8 mouse cellular contexts compared by ENCODE assay signal in the genomic region with DNA sequence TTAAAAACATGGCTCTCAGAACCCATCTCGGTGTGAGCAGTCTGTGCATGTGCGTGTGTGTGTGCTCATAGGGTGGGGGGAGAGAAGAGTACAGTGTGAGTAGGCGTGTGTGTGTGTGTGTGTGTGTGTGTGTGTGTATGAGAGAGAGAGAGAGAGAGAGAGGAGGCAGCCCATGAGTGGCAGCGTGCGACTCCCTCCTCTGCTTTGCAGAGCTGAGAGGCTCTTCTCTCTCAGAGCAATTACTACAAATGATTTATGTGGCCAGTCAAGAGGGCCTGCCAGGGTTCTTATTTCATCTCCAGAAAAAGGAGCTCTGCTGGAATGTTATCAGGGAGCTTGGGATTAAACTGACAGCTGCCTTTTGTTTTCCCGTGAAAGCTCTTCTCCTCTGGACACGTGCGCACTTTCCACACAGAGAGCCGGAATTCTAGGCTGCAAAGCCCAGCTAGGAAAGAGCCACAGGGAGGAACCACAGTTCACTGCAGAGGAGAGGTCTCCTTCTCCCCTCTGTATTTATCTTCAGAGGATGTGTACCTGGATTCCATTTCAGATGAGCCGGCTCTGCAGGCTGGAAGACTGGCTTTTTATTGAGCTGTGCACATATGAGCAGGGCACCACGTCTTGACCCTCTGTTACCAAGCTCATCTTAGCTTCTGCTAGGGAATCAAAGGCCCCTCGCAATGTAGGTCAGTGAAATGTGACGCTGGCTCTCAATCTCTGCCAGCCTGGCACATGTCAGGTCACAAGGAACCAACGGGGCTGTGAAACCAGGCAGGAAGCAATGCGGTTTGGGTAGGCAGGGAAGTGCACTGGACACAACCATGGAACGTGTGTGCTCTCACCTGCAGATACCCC.
DNase-seq lines count a peak whose midpoint lies in the region; ATAC-seq and TF ChIP-seq lines count a peak whose summit lies in the region.

No protein-coding gene starts in this region.

- no peaks in the 10 kb centered on the region for H3K36me3 ChIP-seq in forebrain, postnatal 0 days (ENCODE audit: insufficient read depth)
- no peaks in the 10 kb centered on the region for H3K36me3 ChIP-seq in intestine, embryonic 15.5 days
- H3K36me3 ChIP-seq in midbrain, embryonic 15.5 days (replicated peaks): no peaks in the 10 kb centered on the region

- ATAC-seq in forebrain, postnatal 0 days: peak; percentile 82
- peak; percentile 59 for ATAC-seq in intestine, embryonic 15.5 days
- peak; percentile 86 for ATAC-seq in midbrain, embryonic 15.5 days (replicated peaks)

- H3K9me3 ChIP-seq in forebrain, postnatal 0 days (ENCODE audit: low read length): no peaks in the 10 kb centered on the region
- H3K9me3 ChIP-seq in intestine, embryonic 15.5 days: no peaks in the 10 kb centered on the region
- no peaks in the 10 kb centered on the region for H3K9me3 ChIP-seq in midbrain, embryonic 15.5 days

- no peak overlapping the region; the same call in 1 of the 2 replicates for H3K9ac ChIP-seq in forebrain, postnatal 0 days
- H3K9ac ChIP-seq in intestine, embryonic 15.5 days: no peak overlapping the region
- H3K9ac ChIP-seq in midbrain, embryonic 15.5 days: 0 out of 2 replicates have a peak overlapping the region, but pooled peaks have one; percentile 5

- peak; percentile 39 to 72 for DNase-seq in adrenal gland, adult (ENCODE audit: inconsistent age in 2 of 2, low spot score in 1 of 2)
- no peak for DNase-seq in adrenal gland, adult 8-10 months
- peak; percentile 62 to 72 for DNase-seq in cerebellum, adult 2 months
- peak; percentile 51 for DNase-seq in forebrain, postnatal 0 days
- DNase-seq in urinary bladder, postnatal 25 days (ENCODE audit: low spot score): no peak
- no peak for DNase-seq in ovary, postnatal 36 days (ENCODE audit: low spot score)

- H3K4me2 ChIP-seq in forebrain, postnatal 0 days (ENCODE audit: low read depth): no peak overlapping the region
- H3K4me2 ChIP-seq in intestine, embryonic 15.5 days (replicated peaks): peak overlapping the region; percentile 9; the same call in 1 of the 2 replicates
- H3K4me2 ChIP-seq in midbrain, embryonic 15.5 days: no peak overlapping the region

- no peak for TF ChIP-seq CTCF in cerebellum, adult 2 months (IDR thresholded peaks at IDR 0.05; ENCODE audit: borderline replicate concordance, insufficient read depth, low read depth, low read length)
- TF ChIP-seq CTCF in forebrain, postnatal 0 days (IDR thresholded peaks at IDR 0.05; ENCODE audit: low read depth): no peak

- no peak overlapping the region for H3K4me3 ChIP-seq in cerebellum, adult 2 months (replicated peaks; ENCODE audit: insufficient read depth, low read depth, low read length)
- no peak overlapping the region for H3K4me3 ChIP-seq in forebrain, postnatal 0 days (ENCODE audit: low read depth, low read length)
- H3K4me3 ChIP-seq in intestine, embryonic 15.5 days (replicated peaks): no peak overlapping the region
- no peak overlapping the region for H3K4me3 ChIP-seq in midbrain, embryonic 15.5 days

- TF ChIP-seq POLR2A in cerebellum, adult 2 months (IDR thresholded peaks at IDR 0.05; ENCODE audit: borderline replicate concordance, insufficient read depth, low read length): no peak

- H3K27ac ChIP-seq in cerebellum, adult 2 months (ENCODE audit: insufficient read depth, low read length): peak overlapping the region; percentile 81
- peak overlapping the region; percentile 37 for H3K27ac ChIP-seq in forebrain, postnatal 0 days (ENCODE audit: low read depth, low read length)
- no peak overlapping the region for H3K27ac ChIP-seq in intestine, embryonic 15.5 days
- peak overlapping the region; percentile 83 for H3K27ac ChIP-seq in midbrain, embryonic 15.5 days

- WGBS in cerebellum, adult 2 months: 18% methylated on average over 16 of the region's 16 CpGs
- WGBS in forebrain, postnatal 0 days: 19% methylated on average over 16 of the region's 16 CpGs
- WGBS in intestine, embryonic 15.5 days: 18% methylated on average over 16 of the region's 16 CpGs
- WGBS in midbrain, embryonic 15.5 days: 14% methylated on average over 16 of the region's 16 CpGs

- no peaks in the 10 kb centered on the region for H3K27me3 ChIP-seq in cerebellum, adult 2 months (ENCODE audit: control insufficient read depth, insufficient read depth, low read length)
- no peaks in the 10 kb centered on the region for H3K27me3 ChIP-seq in forebrain, postnatal 0 days (ENCODE audit: insufficient read depth, low read length)
- H3K27me3 ChIP-seq in intestine, embryonic 15.5 days (replicated peaks): no peaks in the 10 kb centered on the region
- H3K27me3 ChIP-seq in midbrain, embryonic 15.5 days (replicated peaks): no peaks in the 10 kb centered on the region

- H3K4me1 ChIP-seq in cerebellum, adult 2 months (ENCODE audit: control insufficient read depth, insufficient read depth, low read length): peaks cover 15% of the 10 kb centered on the region
- H3K4me1 ChIP-seq in forebrain, postnatal 0 days (ENCODE audit: insufficient read depth): peaks cover 9% of the 10 kb centered on the region; the same call in 1 of the 2 replicates
- peaks cover 12% of the 10 kb centered on the region for H3K4me1 ChIP-seq in intestine, embryonic 15.5 days (replicated peaks)
- peaks cover 24% of the 10 kb centered on the region for H3K4me1 ChIP-seq in midbrain, embryonic 15.5 days

Comparison
In these comparisons a context has a peak if more than half of its experiments do, and no peak if none do; other contexts are left out.
1. DNase-seq: peak in adrenal gland, adult (2 of 2), cerebellum, adult 2 months (2 of 2) and forebrain, postnatal 0 days (single experiment); none in adrenal gland, adult 8-10 months (single experiment), urinary bladder, postnatal 25 days (single experiment) and ovary, postnatal 36 days (single experiment).
2. Peak in every context shown above with its lines, with median percentiles within 50 percentile points of each other: ATAC-seq.